Mouse (Mus musculus) liver, embryonic 14.5 days (tissue): ENCODE measurements around the gene Aldh9a1.
A peak's percentile ranks its signal among the peaks of the same experiment; 100 is the strongest.

ENCODE experiments used
- CTCF ChIP-seq: IDR thresholded peaks from 2 replicates; pipeline ENCODE4 v1.5.1; 2016; ENCODE audit warnings: antibody characterized with exemption, low read depth, control low read depth
- EP300 ChIP-seq: IDR thresholded peaks from 2 replicates; pipeline ENCODE4 v1.6.1; 2016; ENCODE audit warnings: antibody characterized with exemption, low read depth

DNA sequence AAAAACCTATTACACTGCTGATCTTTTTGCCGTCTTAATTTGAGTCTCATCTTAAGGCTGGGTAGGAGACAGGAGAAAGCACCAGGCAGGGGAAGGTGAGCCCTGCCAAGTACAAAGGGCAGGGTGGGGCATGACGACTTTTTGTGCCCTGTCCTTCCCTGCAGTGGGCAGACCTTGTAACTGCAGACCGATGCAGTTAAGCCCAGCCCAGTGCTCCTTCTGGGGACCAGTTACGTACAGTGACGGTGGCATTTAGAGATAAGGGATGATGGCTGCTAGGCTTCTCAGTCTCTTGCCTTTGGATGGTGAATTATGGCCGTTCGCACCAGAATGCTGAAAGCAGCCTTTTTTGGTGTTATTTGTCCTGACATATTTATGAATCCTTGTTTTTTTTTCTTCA, 18.7 kb downstream of the Aldh9a1 start:
- TF ChIP-seq CTCF (peak; percentile 80), EP300 (no peak; the same call in 1 of the 2 replicates)
